Mouse (Mus musculus) C2C12 (cell line): ENCODE results near the gene Vti1a.

Experiments used
- CTCF ChIP-seq: IDR thresholded peaks from one replicate; pipeline ENCODE4 v1.5.1; 2011; ENCODE audit not compliant: control insufficient read depth, insufficient read depth, insufficient read length
- MYOG ChIP-seq: IDR thresholded peaks from one replicate; pipeline ENCODE4 v1.6.1; 2011; ENCODE audit not compliant: control insufficient read depth, insufficient read length; ENCODE audit errors: extremely low read depth
- USF1 ChIP-seq: IDR thresholded peaks from one replicate; pipeline ENCODE4 v1.6.1; 2011; ENCODE audit warnings: low read depth, mild to moderate bottlenecking, control low read depth, moderate library complexity

DNA sequence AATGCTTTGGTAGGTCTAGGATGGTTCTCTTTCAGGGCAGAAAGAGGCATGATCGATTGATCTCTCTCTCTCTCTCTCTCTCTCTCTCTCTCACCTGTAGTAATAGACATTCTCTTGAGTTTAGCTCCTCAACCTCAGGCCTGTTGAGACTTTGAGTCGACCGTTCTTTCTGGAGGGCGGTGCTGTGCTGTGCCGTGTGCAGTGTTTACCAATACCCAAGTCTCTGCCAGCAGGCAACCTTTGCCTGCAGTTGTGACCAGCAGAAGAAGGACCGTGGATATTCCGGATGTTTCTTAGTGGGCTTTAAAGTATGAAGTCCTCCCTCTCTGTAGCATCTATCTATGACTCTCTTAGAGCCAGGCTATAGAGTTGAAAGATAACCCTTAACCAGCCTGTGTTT lies 26.3 kb downstream of the Vti1a start:
- TF ChIP-seq CTCF (no peak), USF1 (no peak), MYOG (no peak)
